8 mouse cellular contexts compared by ENCODE assay signal in genomic region chr13:44730146-44730864, GRCm38 (mm10). TPM values are rescaled to one million over a fixed set of nuclear protein-coding genes. Genes with fewer than 3 reads are reported as not detected.
A peak's percentile ranks its signal among the peaks of the same experiment; 100 is the strongest.
DNase-seq lines count a peak whose midpoint lies in the region; ATAC-seq and TF ChIP-seq lines count a peak whose summit lies in the region.

No protein-coding gene starts in this region.

- no peaks in the 10 kb centered on the region for H3K9me3 ChIP-seq in hindbrain, postnatal 0 days (ENCODE audit: low read length)

- H3K4me3 ChIP-seq in gastrocnemius, adult 2 months, result peak overlapping the region; percentile 93
- peak overlapping the region; percentile 49 for H3K4me3 ChIP-seq in hindbrain, postnatal 0 days (ENCODE audit: low read length)
- peak overlapping the region; percentile 87 for H3K4me3 ChIP-seq in left cerebral cortex, adult 2 months

- intact Hi-C loops in gastrocnemius, adult 2 months (cut with DNase I), result loop anchor here (5.0 kb wide), 2 partner anchors 57 to 868 kb away; no protein-coding TSS in a partner anchor
- intact Hi-C loops in left cerebral cortex, adult 2 months (cut with DNase I), result loop anchor here (1.0 to 10.0 kb wide), 5 partner anchors 244 to 868 kb away; no protein-coding TSS in a partner anchor

- no peaks in the 10 kb centered on the region for H3K27me3 ChIP-seq in hindbrain, postnatal 0 days (ENCODE audit: insufficient read depth, low read length)

- peak; percentile 81 for ATAC-seq in common myeloid progenitor, adult 5-6 weeks (replicated peaks; ENCODE audit: low read depth, poor library complexity, severe bottlenecking)
- ATAC-seq in hindbrain, postnatal 0 days, result peak; percentile 97
- ATAC-seq in megakaryocyte, adult 5-6 weeks (ENCODE audit: poor library complexity, severe bottlenecking), result peak; percentile 77

- no peaks in the 10 kb centered on the region for H3K36me3 ChIP-seq in hindbrain, postnatal 0 days (ENCODE audit: insufficient read depth, low read length)

- peak overlapping the region; percentile 76 for H3K4me2 ChIP-seq in hindbrain, postnatal 0 days (ENCODE audit: low read depth, low read length)

- peak overlapping the region; percentile 100 for H3K27ac ChIP-seq in gastrocnemius, adult 2 months
- H3K27ac ChIP-seq in hindbrain, postnatal 0 days, result peak overlapping the region; percentile 94
- H3K27ac ChIP-seq in left cerebral cortex, adult 2 months, result peak overlapping the region; percentile 99

- 2% methylated on average over 71 of the region's 87 CpGs for WGBS in hindbrain, postnatal 0 days

- DNase-seq in ZHBTc4 (ENCODE audit: low read depth, low spot score), result peak; percentile 100
- DNase-seq in gastrocnemius, adult 2 months, result peak; percentile 100
- DNase-seq in hindbrain, postnatal 0 days (ENCODE audit: low spot score), result peak; percentile 99
- peak; percentile 98 to 99 for DNase-seq in left cerebral cortex, adult 2 months (ENCODE audit: extremely low spot score in 1 of 2, low spot score in 2 of 2)
- DNase-seq in right cerebral cortex, adult 2 months (ENCODE audit: low spot score in 2 of 2), result peak; percentile 99 to 100
- DNase-seq in urinary bladder, postnatal 14 days (ENCODE audit: low spot score), result peak; percentile 100

- TF ChIP-seq CTCF in gastrocnemius, adult 2 months (IDR thresholded peaks at IDR 0.05), result no peak
- TF ChIP-seq CTCF in hindbrain, postnatal 0 days (IDR thresholded peaks at IDR 0.05; ENCODE audit: low read depth), result no peak
- no peak for TF ChIP-seq CTCF in left cerebral cortex, adult 2 months (IDR thresholded peaks at IDR 0.05)

- H3K4me1 ChIP-seq in hindbrain, postnatal 0 days (ENCODE audit: insufficient read depth, low read length), result peaks cover 11% of the 10 kb centered on the region; the same call in 1 of the 2 replicates

- H3K9ac ChIP-seq in hindbrain, postnatal 0 days (replicated peaks; ENCODE audit: low read length), result peak overlapping the region; percentile 79

RNA-seq across cellular contexts. Expression of gene Jarid2, which starts 1.0 kb away (rescaled TPM):
- 37.6 and 44.5 TPM in 2 replicates for total RNA-seq in common myeloid progenitor, adult 5-6 weeks (2017)
- 10 to 100 TPM; 26.0 to 29.0 TPM for total RNA-seq in gastrocnemius, adult 2 months (2021)
- 20.3 and 21.6 TPM in 2 replicates for total RNA-seq in hindbrain, postnatal 0 days (2014; rRNA removed)
- polyA plus RNA-seq in hindbrain, postnatal 0 days (2015; fragmentation: Nextera tagmentation; extraction: Ambion mirVana), result 19.3 and 19.8 TPM in 2 replicates
- 10 to 100 TPM; 34.8 to 34.9 TPM for total RNA-seq in left cerebral cortex, adult 2 months (2021)
- 49.1 and 49.2 TPM in 2 replicates for total RNA-seq in megakaryocyte, adult 5-6 weeks (2015)
- 59.8 and 74.4 TPM in 2 replicates for total RNA-seq in megakaryocyte, adult 5-6 weeks (2017)

Comparison
In these comparisons a context has a peak if more than half of its experiments do, and no peak if none do; other contexts are left out.
1. Peak in every context shown above with its lines: DNase-seq, ATAC-seq, H3K4me3 ChIP-seq and H3K27ac ChIP-seq.